Mouse (Mus musculus) midbrain, embryonic 10.5 days (tissue): ENCODE results near the gene Ube2l3. TPM values are rescaled to one million over a fixed set of nuclear protein-coding genes. Genes with fewer than 3 reads are reported as not detected.
"Not testable (repeated sequence)": the region's sequence is repeated elsewhere in the genome, so short reads cannot be mapped to it uniquely, and the experiment has no call there.

Source experiments
- DNase-seq: peaks from one replicate; pipeline ENCODE4 v3.0.0-alpha.2; 2017; ENCODE audit warnings: low spot score
- H3K27ac ChIP-seq: fragments of 300-500 bp; sonication (generic); replicated peaks from 2 replicates; pipeline ENCODE4 v1.5.1; 2016; ENCODE audit warnings: mild to moderate bottlenecking
- H3K27me3 ChIP-seq: fragments of 300-500 bp; sonication (generic); 2 replicates; pipeline ENCODE4 v1.6.1; 2016; ENCODE audit warnings: low read depth, mild to moderate bottlenecking; ENCODE audit not compliant: poor library complexity, severe bottlenecking
- H3K36me3 ChIP-seq: fragments of 300-500 bp; sonication (generic); 2 replicates; pipeline ENCODE4 v1.6.1; 2016; ENCODE audit warnings: mild to moderate bottlenecking, moderate library complexity
- H3K4me1 ChIP-seq: fragments of 300-500 bp; sonication (generic); 2 replicates; pipeline ENCODE4 v1.6.1; 2016
- H3K4me3 ChIP-seq: fragments of 300-500 bp; sonication (generic); 2 replicates; pipeline ENCODE4 v1.5.1; 2016; ENCODE audit warnings: mild to moderate bottlenecking, moderate library complexity
- H3K9me3 ChIP-seq: fragments of 300-500 bp; sonication (generic); replicated peaks from 2 replicates; pipeline ENCODE4 v1.6.1; 2016; ENCODE audit warnings: mild to moderate bottlenecking
- WGBS: fragments of 180-500 bp; shearing (Covaris S2); methylation state at CpG from one replicate; pipeline ENCODE4 v1.1.7; 2016; 5-methylcytosine and 5-hydroxymethylcytosine counted together
- polyA plus RNA-seq: library from polyadenylated mRNA; unstranded; fragments of >200 nt; fragmentation: Nextera tagmentation; extraction: Ambion mirVana; gene quantifications from 2 replicates; pipeline ENCODE4 v1.2.1, GENCODE M21; 2016

Ube2l3 gene
- polyA plus RNA-seq, 1 experiment from 2014 or later = 424 TPM

DNA sequence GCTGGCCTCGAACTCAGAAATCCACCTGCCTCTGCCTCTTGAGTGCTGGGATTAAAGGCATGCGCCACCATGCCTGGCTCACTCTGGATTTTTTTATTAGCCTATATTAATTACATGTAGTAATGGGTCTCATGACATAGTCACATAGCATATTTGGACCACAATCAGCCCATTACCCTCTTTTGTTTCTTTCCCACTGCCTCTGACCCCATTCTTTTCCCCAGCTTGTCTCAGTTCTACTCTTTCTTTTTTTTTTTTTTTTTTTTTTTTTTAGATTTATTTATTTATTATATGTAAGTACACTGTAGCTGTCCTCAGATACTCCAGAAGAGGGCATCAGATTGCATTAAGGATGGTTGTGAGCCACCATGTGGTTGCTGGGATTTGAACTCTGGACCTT lies 29.1 kb upstream of the Ube2l3 start:
- not testable (repeated sequence) for H3K4me3 ChIP-seq, H3K36me3 ChIP-seq, DNase-seq, H3K27me3 ChIP-seq, H3K27ac ChIP-seq, H3K9me3 ChIP-seq
- 96% methylated on average over 2 of the region's 2 CpGs for WGBS
- H3K4me1 ChIP-seq = peaks cover 32% of the 10 kb centered on the region

- no peaks in the 10 kb centered on the region for H3K36me3 ChIP-seq
- H3K9me3 ChIP-seq = peaks cover 8% of the 10 kb centered on the region; the same call in 1 of the 2 replicates
- H3K4me1 ChIP-seq = no peaks in the 10 kb centered on the region
- H3K4me3 ChIP-seq = no peak overlapping the region
- DNase-seq = no peak
- no peaks in the 10 kb centered on the region for H3K27me3 ChIP-seq
- no peak overlapping the region for H3K27ac ChIP-seq
Measured at GRCm38 (mm10) chr16:17226496-17226895, 24.0 kb upstream of the Ube2l3 start.

GRCm38 (mm10) chr16:17225584-17225983 lies 23.1 kb upstream of the Ube2l3 start:
- Histone ChIP-seq H3K36me3 (no peaks in the 10 kb centered on the region), H3K27ac (no peak overlapping the region), H3K4me3 (no peak overlapping the region), H3K27me3 (no peaks in the 10 kb centered on the region), H3K4me1 (0 out of 2 replicates have a peak, but pooled peaks cover under 1% of the 10 kb centered on the region), H3K9me3 (peaks cover 8% of the 10 kb centered on the region; the same call in 1 of the 2 replicates)
- no peak for DNase-seq
- 88% methylated on average over 5 of the region's 5 CpGs for WGBS

DNA sequence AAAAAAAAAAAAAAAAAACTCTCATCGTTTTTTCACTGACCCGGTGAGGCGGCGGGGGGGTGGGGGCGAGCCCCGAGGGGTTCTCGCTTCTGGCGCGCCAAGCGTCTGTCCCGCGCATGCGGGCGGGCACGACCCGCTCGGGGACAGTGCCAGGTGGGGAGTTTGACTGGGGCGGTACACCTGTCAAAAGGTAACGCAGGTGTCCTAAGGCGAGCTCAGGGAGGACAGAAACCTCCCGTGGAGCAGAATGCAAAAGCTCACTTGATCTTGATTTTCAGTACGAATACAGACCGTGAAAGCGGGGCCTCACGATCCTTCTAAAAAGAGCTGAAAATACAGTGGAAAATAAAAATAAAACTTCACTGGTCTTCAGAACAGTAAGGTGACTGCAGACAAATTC lies 19.7 kb upstream of the Ube2l3 start:
- H3K27me3 ChIP-seq = no peaks in the 10 kb centered on the region
- H3K4me3 ChIP-seq = no peak overlapping the region
- peaks cover 6% of the 10 kb centered on the region; the same call in 1 of the 2 replicates for H3K4me1 ChIP-seq
- no peak overlapping the region for H3K27ac ChIP-seq
- H3K36me3 ChIP-seq = no peaks in the 10 kb centered on the region
- DNase-seq = peak; percentile 94
- WGBS = 35% methylated on average over 25 of the region's 25 CpGs
- no peaks in the 10 kb centered on the region for H3K9me3 ChIP-seq

DNA sequence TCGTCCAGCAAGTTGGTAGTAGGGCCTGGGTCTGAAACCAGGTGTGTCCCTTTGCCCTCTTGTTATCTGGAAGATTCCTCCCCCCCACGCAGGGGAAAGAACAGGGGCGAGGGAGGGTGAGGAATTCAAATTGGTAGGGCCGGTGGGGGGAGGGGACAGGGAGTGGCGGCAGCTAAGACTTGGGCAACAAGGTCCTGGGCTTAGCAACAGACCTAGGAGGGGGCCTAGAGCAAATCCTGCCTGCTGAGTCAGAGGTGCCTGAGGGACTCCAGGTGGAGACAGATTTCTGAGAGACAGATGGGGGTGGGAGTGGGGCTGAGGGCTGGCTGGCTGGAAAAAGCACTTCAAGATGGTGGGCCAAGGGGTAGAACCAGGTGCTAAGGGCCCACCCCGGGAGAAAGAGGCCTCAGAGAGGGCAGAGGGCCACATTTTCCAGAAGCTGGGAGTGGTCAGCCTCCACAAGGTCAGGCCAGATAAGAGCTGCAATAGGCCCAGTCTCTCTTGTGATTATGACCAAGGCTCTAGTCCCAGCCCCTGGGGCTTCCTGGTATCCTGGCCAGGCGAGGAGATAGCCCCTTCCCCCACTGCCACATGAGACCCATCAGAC lies 17.8 kb upstream of the Ube2l3 start:
- H3K9me3 ChIP-seq = no peaks in the 10 kb centered on the region
- WGBS = 46% methylated on average over 7 of the region's 7 CpGs
- H3K27me3 ChIP-seq = no peaks in the 10 kb centered on the region
- H3K36me3 ChIP-seq = no peaks in the 10 kb centered on the region
- H3K4me1 ChIP-seq = peaks cover 6% of the 10 kb centered on the region; the same call in 1 of the 2 replicates
- DNase-seq = no peak
- H3K4me3 ChIP-seq = no peak overlapping the region
- H3K27ac ChIP-seq = no peak overlapping the region; the same call in 1 of the 2 replicates

DNA sequence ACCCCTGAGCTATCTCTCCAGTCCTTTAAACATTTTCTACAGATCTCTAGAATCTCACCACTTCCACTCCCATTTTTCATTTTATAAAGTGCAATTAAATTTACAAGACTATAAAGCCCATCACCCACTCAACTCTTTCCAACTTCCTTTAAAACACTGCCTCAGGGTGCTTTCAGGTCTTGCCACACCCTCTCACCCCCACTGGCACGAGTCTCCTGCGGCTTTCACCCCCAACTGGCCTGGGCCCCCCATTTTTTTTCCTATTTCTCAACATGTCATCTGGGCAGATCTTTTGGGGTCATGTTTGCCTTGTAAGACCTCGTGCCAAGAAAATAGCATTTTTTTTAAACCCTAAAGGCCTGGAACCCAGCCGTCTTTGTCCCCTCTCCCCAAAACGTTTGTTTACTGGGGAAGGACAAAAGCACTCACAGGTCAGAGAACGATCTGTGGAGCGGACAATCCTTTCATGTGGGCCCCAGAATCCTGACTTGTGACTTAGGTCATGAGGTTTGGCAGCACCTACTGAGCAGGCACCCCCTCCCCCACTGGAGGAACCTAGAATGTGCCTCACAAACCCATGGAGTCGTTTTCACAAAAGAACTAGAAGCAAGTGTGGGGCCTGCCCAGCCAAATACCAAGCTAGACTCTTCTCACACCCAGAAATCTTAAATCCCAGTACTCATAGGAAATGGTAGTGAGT lies 14.6 kb upstream of the Ube2l3 start:
- no peak overlapping the region for H3K4me3 ChIP-seq
- 68% methylated on average over 8 of the region's 8 CpGs for WGBS
- H3K27ac ChIP-seq = no peak overlapping the region
- DNase-seq = no peak
- H3K27me3 ChIP-seq = peaks cover 5% of the 10 kb centered on the region; the same call in 1 of the 2 replicates
- H3K4me1 ChIP-seq = peaks cover 6% of the 10 kb centered on the region; the same call in 1 of the 2 replicates
- H3K9me3 ChIP-seq = peaks cover 3% of the 10 kb centered on the region; the same call in 1 of the 2 replicates
- H3K36me3 ChIP-seq = peaks cover 11% of the 10 kb centered on the region

- Histone ChIP-seq H3K36me3 (peaks cover 23% of the 10 kb centered on the region), H3K4me3 (peak overlapping the region; percentile 67), H3K27ac (peak overlapping the region; percentile 91), H3K9me3 (peaks cover 3% of the 10 kb centered on the region; the same call in 1 of the 2 replicates), H3K4me1 (peaks cover 30% of the 10 kb centered on the region), H3K27me3 (peaks cover 54% of the 10 kb centered on the region)
- DNase-seq = peak; percentile 92
- WGBS = 9% methylated on average over 48 of the region's 48 CpGs
Measured at GRCm38 (mm10) chr16:17209981-17210838, 7.8 kb upstream of the Ube2l3 start.

- H3K4me1 ChIP-seq = peaks cover 30% of the 10 kb centered on the region
- H3K36me3 ChIP-seq = peaks cover 23% of the 10 kb centered on the region
- peak overlapping the region; percentile 91 for H3K27ac ChIP-seq
- H3K27me3 ChIP-seq = peaks cover 54% of the 10 kb centered on the region
- WGBS = 3% methylated on average over 37 of the region's 37 CpGs
- H3K9me3 ChIP-seq = peaks cover 3% of the 10 kb centered on the region; the same call in 1 of the 2 replicates
- no peak for DNase-seq
- H3K4me3 ChIP-seq = peak overlapping the region; percentile 67
Measured at GRCm38 (mm10) chr16:17209404-17209960, 7.0 kb upstream of the Ube2l3 start.

DNA sequence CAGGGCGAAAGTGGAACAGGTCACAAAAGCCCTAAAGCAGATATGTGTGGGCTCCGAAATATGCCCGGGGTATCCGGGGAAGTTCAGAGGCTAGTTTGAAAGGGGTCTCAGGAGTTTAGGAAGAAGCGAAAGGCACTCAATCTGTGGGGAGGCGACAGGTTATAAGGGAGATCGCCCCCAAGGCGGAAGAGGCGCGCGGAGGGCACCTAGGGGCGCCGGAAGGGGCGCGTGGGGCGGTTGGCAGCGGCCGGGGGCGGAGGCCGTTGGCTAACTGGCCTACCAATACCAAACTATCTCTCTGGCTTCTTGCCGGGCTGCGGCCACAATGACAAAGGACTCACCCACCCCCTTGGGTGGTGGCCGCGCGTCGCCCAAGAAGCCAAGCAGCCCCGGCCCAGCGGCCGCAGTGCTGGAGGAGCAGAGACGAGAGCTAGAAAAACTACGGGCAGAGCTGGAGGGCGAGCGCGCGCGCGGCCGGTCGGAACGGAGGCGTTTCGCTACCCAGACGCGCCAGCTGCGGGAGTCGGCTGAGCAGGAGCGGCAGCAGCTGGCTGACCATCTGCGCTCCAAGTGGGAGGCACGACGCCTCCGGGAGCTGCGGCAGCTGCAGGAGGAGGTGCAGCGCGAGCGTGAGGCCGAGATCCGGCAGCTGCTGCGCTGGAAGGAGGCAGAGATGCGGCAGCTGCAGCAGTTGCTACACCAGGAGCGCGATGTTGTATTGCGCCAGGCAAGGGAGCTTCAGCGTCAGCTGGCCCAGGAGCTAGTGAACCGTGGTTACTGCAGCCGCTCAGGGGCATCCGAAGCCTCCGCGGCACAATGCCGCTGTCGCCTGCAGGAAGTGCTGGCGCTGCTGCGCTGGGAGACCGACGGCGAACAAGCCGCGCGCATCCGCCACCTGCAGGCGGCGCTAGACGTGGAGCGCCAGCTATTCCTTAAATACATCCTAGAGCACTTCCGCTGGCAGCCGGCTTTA lies 6.2 kb upstream of the Ube2l3 start, which contains the start of gene Rimbp3:
TSS of gene Rimbp3 (plus strand) at position 215 of the 973 bp plus-strand sequence.
- peak within 1 kb of the TSS; percentile 67 for H3K4me3 ChIP-seq
- peak; percentile 93 for DNase-seq
- H3K27me3 ChIP-seq = peaks cover 54% of the 10 kb centered on the region
- under 1% methylated on average over 85 of the region's 85 CpGs for WGBS
- H3K9me3 ChIP-seq = peaks cover 3% of the 10 kb centered on the region; the same call in 1 of the 2 replicates
- H3K4me1 ChIP-seq = peaks cover 30% of the 10 kb centered on the region
- peak within 1 kb of the TSS; percentile 91 for H3K27ac ChIP-seq
- peaks cover 23% of the 10 kb centered on the region for H3K36me3 ChIP-seq

DNA sequence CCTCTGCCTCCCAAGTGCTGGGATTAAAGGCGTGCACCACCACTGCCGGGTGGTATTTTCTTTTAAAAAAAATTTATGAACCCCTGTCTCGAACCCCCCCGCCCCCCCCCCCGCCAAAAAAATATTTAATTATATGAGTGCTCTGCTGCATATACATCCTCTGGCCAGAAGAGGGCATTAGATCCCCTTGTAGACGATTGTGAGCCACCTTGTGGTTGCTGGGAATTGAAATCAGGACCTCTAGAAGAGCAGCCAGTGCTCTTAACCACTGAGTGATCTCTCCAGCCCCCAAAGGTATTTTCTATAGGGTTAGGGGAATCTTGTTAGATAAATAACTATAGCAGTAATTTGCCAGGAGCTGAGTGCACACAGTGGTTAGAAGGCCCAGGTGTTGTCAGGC lies 2.5 kb upstream of the Ube2l3 start:
- H3K27ac ChIP-seq = no peak overlapping the region
- peaks cover 25% of the 10 kb centered on the region for H3K4me1 ChIP-seq
- no peak overlapping the region for H3K4me3 ChIP-seq
- DNase-seq = peak; percentile 28
- H3K9me3 ChIP-seq = no peaks in the 10 kb centered on the region
- no peaks in the 10 kb centered on the region for H3K36me3 ChIP-seq
- peaks cover 30% of the 10 kb centered on the region for H3K27me3 ChIP-seq
- 5% methylated on average over 6 of the region's 6 CpGs for WGBS

- DNase-seq = no peak
- Histone ChIP-seq H3K9me3 (no peaks in the 10 kb centered on the region), H3K27me3 (peaks cover 11% of the 10 kb centered on the region), H3K36me3 (peaks cover 14% of the 10 kb centered on the region), H3K4me3 (no peak overlapping the region), H3K27ac (0 out of 2 replicates have a peak overlapping the region, but pooled peaks have one; percentile 98), H3K4me1 (peaks cover 15% of the 10 kb centered on the region)
- WGBS = 72% methylated on average over 2 of the region's 2 CpGs
Measured at GRCm38 (mm10) chr16:17201977-17202376, 472 bp downstream of the Ube2l3 start.
